Mouse (Mus musculus) ES-E14 (cell line): Measurements from ENCODE around the gene Kcmf1. TPM values are rescaled to one million over a fixed set of nuclear protein-coding genes. Genes with fewer than 3 reads are reported as not detected.
"Not testable (repeated sequence)": the region's sequence is repeated elsewhere in the genome, so short reads cannot be mapped to it uniquely, and the experiment has no call there.

Experiments
- DNase-seq: peaks from one replicate; pipeline ENCODE4 v3.0.0-alpha.2; 2013; ENCODE audit warnings: low read depth, low spot score
- H3K27ac ChIP-seq: 2 replicates; pipeline ENCODE4 v1.5.1; 2012; ENCODE audit warnings: low read depth, mild to moderate bottlenecking, low read length, moderate library complexity, mixed read lengths; ENCODE audit not compliant: poor library complexity, insufficient read depth, severe bottlenecking
- H3K36me3 ChIP-seq: 2 replicates; pipeline ENCODE4 v1.6.1; 2012; ENCODE audit warnings: mild to moderate bottlenecking, low read length, moderate library complexity, mixed read lengths; ENCODE audit not compliant: control insufficient read depth, poor library complexity, insufficient read depth, severe bottlenecking
- H3K4me1 ChIP-seq, 2 experiments: fragments of 150-350 bp in 1 of 2; sonication (generic) in 1 of 2; 2 replicates each; pipeline ENCODE4 v1.6.1; 2012; ENCODE audit warnings: low read length in 2 of 2, mild to moderate bottlenecking in 1 of 2, mixed read lengths in 1 of 2; ENCODE audit not compliant: control insufficient read depth in 2 of 2, insufficient read depth in 2 of 2, poor library complexity in 1 of 2
- H3K4me3 ChIP-seq, 2 experiments: fragments of 150-350 bp in 1 of 2; sonication (generic) in 1 of 2; 2 replicates each; pipeline ENCODE4 v1.5.1; 2012; ENCODE audit warnings: low read length in 2 of 2, low read depth in 1 of 2, mild to moderate bottlenecking in 1 of 2, mixed read lengths in 1 of 2; ENCODE audit not compliant: insufficient read depth in 1 of 2, poor library complexity in 1 of 2, severe bottlenecking in 1 of 2
- H3K9ac ChIP-seq: 2 replicates; pipeline ENCODE4 v1.6.1; 2012; ENCODE audit warnings: low read depth, mild to moderate bottlenecking, low read length, mixed read lengths; ENCODE audit not compliant: poor library complexity, insufficient read depth, severe bottlenecking
- H3K9me3 ChIP-seq: fragments of 150-350 bp; sonication (generic); 2 replicates; pipeline ENCODE4 v1.6.1; 2012; ENCODE audit warnings: low read depth, mild to moderate bottlenecking, low read length; ENCODE audit not compliant: control insufficient read depth, insufficient read depth
- CHD2 ChIP-seq: IDR thresholded peaks from 2 replicates; pipeline ENCODE4 v1.6.1; 2014; ENCODE audit warnings: mild to moderate bottlenecking, low read depth, low read length, inconsistent platforms
- HCFC1 ChIP-seq: IDR thresholded peaks from 2 replicates; pipeline ENCODE4 v1.6.1; 2012; ENCODE audit warnings: low read length, inconsistent platforms, borderline replicate concordance; ENCODE audit not compliant: insufficient read depth
- MAFK ChIP-seq: IDR thresholded peaks from 2 replicates; pipeline ENCODE4 v1.6.1; 2014; ENCODE audit warnings: mild to moderate bottlenecking, low read depth, low read length, inconsistent platforms; ENCODE audit not compliant: insufficient read depth
- ZC3H11A ChIP-seq: IDR thresholded peaks from 2 replicates; pipeline ENCODE4 v1.6.1; 2012; ENCODE audit warnings: low read depth, mild to moderate bottlenecking, inconsistent platforms, low read length, borderline replicate concordance
- ZNF384 ChIP-seq: IDR thresholded peaks from 2 replicates; pipeline ENCODE4 v1.6.1; 2012; ENCODE audit warnings: low read depth, low read length, inconsistent platforms
- in situ Hi-C, 2 experiments: fragments of 600-800 bp; cut with MboI; formaldehyde crosslinking; loops; one replicate each; pipeline ENCODE4 v1.15.1; 2025; ENCODE audit warnings: low sequenced_read_pairs in 2 of 2, inconsistent platforms in 1 of 2; ENCODE audit not compliant: unreplicated experiment in 2 of 2
- total RNA-seq: library from RNA; depleted of rRNA; stranded (reverse); fragments of 300-350 nt; gene quantifications from 2 replicates; pipeline ENCODE4 v1.2.3, GENCODE M21; 2012

Kcmf1 gene
- total RNA-seq, 1 experiment, result 122 TPM

DNA sequence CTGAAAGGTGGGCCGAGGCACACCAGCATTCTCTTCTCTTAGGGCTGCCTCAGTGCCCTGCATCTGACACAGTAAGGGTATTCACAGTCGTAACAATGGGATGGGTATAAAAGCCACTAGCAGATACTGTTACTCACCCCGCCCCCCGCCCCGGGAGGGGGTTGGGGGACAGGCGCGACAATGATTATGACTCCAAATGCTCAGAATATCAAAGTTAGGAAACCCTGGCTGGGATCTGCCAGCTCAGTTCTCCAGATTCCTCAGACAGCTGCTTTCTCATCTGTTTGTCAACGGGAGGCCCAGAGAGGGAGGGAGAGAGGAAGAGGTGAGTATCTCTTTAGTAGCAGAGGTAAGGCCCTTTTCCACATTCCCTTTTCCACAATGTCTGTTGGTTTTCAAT, 30.2 kb downstream of the Kcmf1 start:
- Histone ChIP-seq H3K9ac (no peak overlapping the region), H3K4me3 (no peak overlapping the region), H3K9me3 (no peaks in the 10 kb centered on the region), H3K4me1 (peaks cover 2 to 10% of the 10 kb centered on the region in 2 experiments; a peak in 2 of 4 replicates), H3K36me3 (no peaks in the 10 kb centered on the region), H3K27ac (no peak overlapping the region)
- TF ChIP-seq HCFC1 (no peak), CHD2 (no peak), MAFK (no peak), ZNF384 (no peak), ZC3H11A (no peak)
- no peak for DNase-seq
- in situ Hi-C loops, result no loop called here

DNA sequence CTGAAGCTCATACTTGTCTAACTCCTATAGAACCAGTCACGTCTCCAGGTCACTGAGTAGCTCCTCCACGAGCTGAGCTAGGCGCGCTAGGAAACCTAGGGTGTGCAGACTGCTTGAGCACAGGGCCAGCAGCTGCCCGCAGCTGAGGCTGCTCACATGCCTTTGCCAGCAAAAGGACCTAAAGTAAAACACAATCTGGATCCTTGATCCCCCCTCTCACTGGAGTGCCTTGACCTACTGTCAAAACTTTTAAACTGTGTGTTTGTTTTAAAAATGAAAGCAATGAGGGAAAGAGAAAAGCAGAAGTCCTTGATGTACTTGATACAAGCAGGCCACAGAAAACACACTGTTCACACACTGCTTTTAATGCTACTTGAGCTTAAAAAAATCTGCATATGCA, 31.1 kb downstream of the Kcmf1 start:
- no peak for DNase-seq
- Histone ChIP-seq H3K4me1 (peaks cover 2 to 10% of the 10 kb centered on the region in 2 experiments; a peak in 2 of 4 replicates), H3K9me3 (no peaks in the 10 kb centered on the region), H3K27ac (no peak overlapping the region), H3K36me3 (no peaks in the 10 kb centered on the region), H3K4me3 (no peak overlapping the region), H3K9ac (no peak overlapping the region)
- in situ Hi-C loops, result no loop called here
- TF ChIP-seq MAFK (no peak), ZNF384 (no peak), ZC3H11A (no peak), HCFC1 (no peak), CHD2 (no peak)

DNA sequence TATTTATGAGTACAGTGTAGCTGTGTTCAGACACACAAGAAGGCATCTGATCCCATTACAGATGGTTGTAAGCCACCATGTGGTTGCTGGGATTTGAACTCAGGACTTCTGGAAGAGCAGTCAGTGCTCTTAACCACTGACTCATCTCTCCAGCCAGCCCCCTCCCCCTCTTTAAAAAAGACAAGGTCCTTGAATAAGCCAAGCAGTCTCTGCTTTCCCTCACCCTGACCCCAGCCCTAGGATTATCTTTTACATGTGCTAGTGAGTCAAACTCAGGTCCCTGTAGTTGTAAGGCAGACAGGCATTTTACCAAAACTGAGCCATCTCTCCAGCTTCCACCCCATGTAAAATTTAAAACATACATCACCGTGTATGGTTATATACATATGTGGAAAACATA, 32.0 kb downstream of the Kcmf1 start:
- peaks cover 2 to 10% of the 10 kb centered on the region in 2 experiments; a peak in 2 of 4 replicates for H3K4me1 ChIP-seq
- no peak overlapping the region for H3K27ac ChIP-seq
- H3K9me3 ChIP-seq, result no peaks in the 10 kb centered on the region
- in situ Hi-C loops, result no loop called here
- no peak overlapping the region; the same call in 1 of the 2 replicates for H3K9ac ChIP-seq
- no peaks in the 10 kb centered on the region for H3K36me3 ChIP-seq
- DNase-seq, result no peak
- H3K4me3 ChIP-seq, result no peak overlapping the region
- TF ChIP-seq ZC3H11A (no peak), MAFK (no peak), HCFC1 (no peak), CHD2 (no peak), ZNF384 (no peak)

- in situ Hi-C loops, result no loop called here
- Histone ChIP-seq H3K36me3 (no peaks in the 10 kb centered on the region), H3K4me3 (no peak overlapping the region), H3K9ac (no peak overlapping the region), H3K4me1 (peaks cover 2 to 10% of the 10 kb centered on the region in 2 experiments; a peak in 2 of 4 replicates), H3K9me3 (no peaks in the 10 kb centered on the region), H3K27ac (no peak overlapping the region)
- DNase-seq, result no peak
- TF ChIP-seq CHD2, result no peak
- no peak for TF ChIP-seq MAFK
- TF ChIP-seq ZNF384, result no peak
- no peak for TF ChIP-seq HCFC1
- TF ChIP-seq ZC3H11A, result no peak
Observed at GRCm38 (mm10) chr6:72866232-72866631, 33.5 kb downstream of the Kcmf1 start.

DNA sequence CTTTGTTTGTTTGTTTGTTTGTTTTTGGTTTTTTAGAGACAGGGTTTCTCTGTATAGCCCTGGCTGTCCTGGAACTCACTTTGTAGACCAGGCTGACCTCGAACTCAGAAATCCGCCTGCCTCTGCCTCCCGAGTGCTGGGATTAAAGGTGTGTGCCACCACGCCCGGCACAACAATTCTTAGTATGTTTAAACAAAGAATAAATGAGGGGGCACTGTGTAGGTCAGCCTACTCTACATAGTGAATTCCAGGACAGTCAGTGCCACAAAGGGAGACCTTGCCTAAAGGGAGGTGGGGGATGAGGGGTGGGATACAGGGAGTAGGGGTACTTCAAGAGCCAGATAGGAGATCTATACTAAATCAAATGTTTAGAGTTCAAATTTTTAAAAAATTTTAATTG, 37.1 kb downstream of the Kcmf1 start:
- H3K4me1 ChIP-seq, H3K4me3 ChIP-seq, H3K27ac ChIP-seq, H3K36me3 ChIP-seq, H3K9me3 ChIP-seq, in situ Hi-C loops, H3K9ac ChIP-seq, DNase-seq: not testable (repeated sequence)
